Comparison of ENCODE assay signal across 8 mouse cellular contexts in the genomic region with DNA sequence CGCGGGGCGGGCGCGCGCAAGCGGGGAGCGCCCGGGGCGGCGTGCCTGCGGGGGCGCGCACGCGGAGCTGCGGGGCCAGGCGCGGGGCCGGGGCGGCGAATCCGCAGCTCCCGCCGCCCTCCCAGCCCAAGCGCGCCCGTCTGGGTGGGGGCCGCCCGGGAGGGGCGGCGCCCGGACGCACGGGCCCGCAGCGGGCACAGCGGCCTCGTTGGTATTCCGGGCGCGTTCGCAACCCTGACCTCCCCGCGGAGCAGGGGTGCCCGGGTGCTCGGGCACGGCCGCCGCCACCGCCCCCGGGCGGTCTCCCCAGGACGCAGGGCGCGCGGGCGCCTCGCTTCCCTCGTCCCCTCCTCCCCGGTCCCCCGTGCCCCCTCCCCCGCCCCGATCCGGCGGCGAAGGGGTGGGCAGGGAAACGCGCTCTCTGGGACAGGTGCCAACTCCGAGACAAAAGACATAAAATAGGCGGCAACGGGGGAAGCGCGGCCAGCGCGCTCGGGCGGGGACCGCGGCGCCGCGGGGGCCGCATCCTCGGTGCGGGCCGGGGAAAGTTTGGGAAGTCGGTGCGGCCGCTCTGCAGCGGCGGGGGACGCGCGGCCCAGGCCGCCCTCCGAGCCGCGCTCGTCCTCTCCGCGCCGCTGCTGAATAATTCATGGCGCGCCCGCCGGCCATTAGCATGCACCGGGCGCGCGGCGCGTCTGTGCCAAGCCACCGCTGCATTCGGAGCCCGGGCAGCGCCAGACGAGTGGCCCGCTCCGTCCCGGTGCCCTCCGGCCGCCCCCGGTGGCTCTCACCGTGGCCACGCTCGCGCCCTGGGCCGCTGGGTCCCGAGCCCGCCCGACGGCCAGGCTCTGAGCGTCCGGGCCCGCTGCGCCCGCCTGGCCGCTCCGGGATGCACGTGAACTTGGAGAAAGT.
DNase-seq lines count a peak whose midpoint lies in the region; ATAC-seq and TF ChIP-seq lines count a peak whose summit lies in the region.

No protein-coding gene starts in this region.

- peak overlapping the region; percentile 90 for H3K4me2 ChIP-seq in heart, embryonic 13.5 days
- peak overlapping the region; percentile 61 for H3K4me2 ChIP-seq in liver, embryonic 13.5 days
- peak overlapping the region; percentile 81 for H3K4me2 ChIP-seq in neural tube, embryonic 12.5 days (replicated peaks)

- H3K4me1 ChIP-seq in embryonic fibroblast, embryonic 13.5 days (ENCODE audit: control insufficient read depth, insufficient read depth, low read length): peaks cover 6% of the 10 kb centered on the region
- peaks cover 41% of the 10 kb centered on the region for H3K4me1 ChIP-seq in heart, embryonic 13.5 days
- H3K4me1 ChIP-seq in liver, embryonic 13.5 days (replicated peaks): peaks cover 10% of the 10 kb centered on the region; the same call in 1 of the 2 replicates
- peaks cover 42% of the 10 kb centered on the region for H3K4me1 ChIP-seq in neural tube, embryonic 12.5 days

- H3K4me3 ChIP-seq in embryonic fibroblast, embryonic 13.5 days (ENCODE audit: insufficient read depth, low read length): peak overlapping the region; percentile 94
- H3K4me3 ChIP-seq in heart, embryonic 13.5 days: peak overlapping the region; percentile 89
- peak overlapping the region; percentile 52 for H3K4me3 ChIP-seq in liver, embryonic 13.5 days (replicated peaks)
- peak overlapping the region; percentile 77 for H3K4me3 ChIP-seq in neural tube, embryonic 12.5 days

- TF ChIP-seq CTCF in embryonic fibroblast, embryonic 13.5 days (IDR thresholded peaks at IDR 0.05; ENCODE audit: borderline replicate concordance, insufficient read depth, low read length): no peak

- under 1% methylated on average over 126 of the region's 141 CpGs for WGBS in heart, embryonic 13.5 days
- under 1% methylated on average over 102 of the region's 141 CpGs for WGBS in liver, embryonic 13.5 days (ENCODE audit: insufficient replicate concordance)
- WGBS in neural tube, embryonic 12.5 days: under 1% methylated on average over 135 of the region's 141 CpGs

- H3K36me3 ChIP-seq in heart, embryonic 13.5 days: peaks cover 18% of the 10 kb centered on the region; the same call in 1 of the 2 replicates
- no peaks in the 10 kb centered on the region for H3K36me3 ChIP-seq in liver, embryonic 13.5 days
- H3K36me3 ChIP-seq in neural tube, embryonic 12.5 days: peaks cover 11% of the 10 kb centered on the region; the same call in 1 of the 2 replicates

- peaks cover 60% of the 10 kb centered on the region for H3K27me3 ChIP-seq in heart, embryonic 13.5 days (replicated peaks)
- H3K27me3 ChIP-seq in liver, embryonic 13.5 days: peaks cover 91% of the 10 kb centered on the region
- H3K27me3 ChIP-seq in neural tube, embryonic 12.5 days (replicated peaks): peaks cover 40% of the 10 kb centered on the region

- DNase-seq in thymus, adult 18-20 months: peak; percentile 62 to 64
- DNase-seq in thymus, postnatal 0 days (ENCODE audit: low spot score): no peak
- peak; percentile 96 for DNase-seq in kidney, postnatal 10 days
- no peak for DNase-seq in liver, embryonic 13.5 days
- DNase-seq in thymus, postnatal 25 days: peak; percentile 72

- peak overlapping the region; percentile 86 for H3K27ac ChIP-seq in embryonic fibroblast, embryonic 13.5 days (ENCODE audit: insufficient read depth, low read length)
- H3K27ac ChIP-seq in heart, embryonic 13.5 days (replicated peaks): peak overlapping the region; percentile 93
- no peak overlapping the region for H3K27ac ChIP-seq in liver, embryonic 13.5 days
- H3K27ac ChIP-seq in neural tube, embryonic 12.5 days: peak overlapping the region; percentile 98

- TF ChIP-seq POLR2A in embryonic fibroblast, embryonic 13.5 days (IDR thresholded peaks at IDR 0.05; ENCODE audit: low read depth, low read length): peak; percentile 70

- no peaks in the 10 kb centered on the region for H3K9me3 ChIP-seq in heart, embryonic 13.5 days
- no peaks in the 10 kb centered on the region for H3K9me3 ChIP-seq in liver, embryonic 13.5 days (replicated peaks)
- no peaks in the 10 kb centered on the region for H3K9me3 ChIP-seq in neural tube, embryonic 12.5 days

- peak; percentile 52; the same call in 1 of the 2 replicates for ATAC-seq in heart, embryonic 13.5 days (ENCODE audit: extremely low read depth, insufficient number of reproducible peaks, low FRiP score, low TSS enrichment)
- ATAC-seq in liver, embryonic 13.5 days (ENCODE audit: low read depth): no peak
- ATAC-seq in neural tube, embryonic 12.5 days (ENCODE audit: low FRiP score, low read depth): peak; percentile 79

- H3K9ac ChIP-seq in heart, embryonic 13.5 days: peak overlapping the region; percentile 98
- H3K9ac ChIP-seq in liver, embryonic 13.5 days: peak overlapping the region; percentile 56
- peak overlapping the region; percentile 97 for H3K9ac ChIP-seq in neural tube, embryonic 12.5 days

Comparison
In these comparisons a context has a peak if more than half of its experiments do, and no peak if none do; other contexts are left out.
1. DNase-seq: peak in thymus, adult 18-20 months (2 of 2), kidney, postnatal 10 days (single experiment) and thymus, postnatal 25 days (single experiment); none in thymus, postnatal 0 days (single experiment) and liver, embryonic 13.5 days (single experiment).
2. Peak in every context shown above with its lines, with median percentiles within 50 percentile points of each other: H3K4me3 ChIP-seq, H3K4me2 ChIP-seq and H3K9ac ChIP-seq.